Mouse (Mus musculus): Measurements from ENCODE around the gene Plekhg5.
A peak's percentile ranks its signal among the peaks of the same experiment; 100 is the strongest.

Gene Plekhg5

DNA sequence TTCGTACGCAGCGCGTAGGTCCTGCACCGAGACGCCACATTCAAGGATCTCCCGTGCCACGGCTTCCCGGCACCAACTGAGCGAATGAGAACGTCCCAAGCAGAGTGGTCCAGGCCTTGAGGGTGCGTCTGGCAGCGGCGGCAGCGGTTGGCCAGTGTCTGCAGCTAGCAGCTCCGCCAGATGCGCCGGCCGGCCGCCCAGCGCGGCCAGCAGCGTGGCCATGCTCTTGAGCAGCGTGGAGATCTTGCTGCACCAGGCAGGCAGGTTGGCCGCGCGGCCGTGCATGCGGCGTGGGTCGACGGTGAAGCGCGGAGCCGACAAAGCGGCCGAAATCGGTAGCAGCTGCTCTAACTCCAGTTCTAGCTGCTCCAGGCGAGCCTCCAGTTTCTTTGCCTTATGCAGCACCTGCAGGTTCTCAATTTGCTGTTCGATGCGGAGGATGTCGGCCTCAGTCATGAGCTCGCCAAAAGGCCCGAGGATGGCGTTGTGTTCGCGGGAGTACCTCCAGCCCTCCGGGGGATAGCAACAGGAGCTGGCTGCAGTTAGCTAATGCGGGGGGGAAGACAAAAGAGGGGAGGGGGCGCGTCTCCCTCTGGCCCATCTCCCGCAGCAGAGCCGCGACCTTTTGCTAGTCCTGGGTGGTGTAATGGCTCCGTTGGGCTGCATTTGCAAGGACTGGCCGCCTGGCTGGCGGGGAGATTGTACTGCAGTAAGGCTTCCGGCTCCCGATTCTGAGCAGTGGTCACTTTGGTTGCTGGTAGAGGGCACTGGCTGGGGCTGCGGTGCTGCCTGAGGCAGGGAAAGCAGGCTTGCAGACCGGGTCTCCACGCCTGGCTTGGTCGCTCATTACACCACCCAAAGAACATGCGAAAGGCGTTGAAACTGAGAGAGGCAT, 54.0 kb downstream of the Plekhg5 start:
- no peak for DNase-seq

DNA sequence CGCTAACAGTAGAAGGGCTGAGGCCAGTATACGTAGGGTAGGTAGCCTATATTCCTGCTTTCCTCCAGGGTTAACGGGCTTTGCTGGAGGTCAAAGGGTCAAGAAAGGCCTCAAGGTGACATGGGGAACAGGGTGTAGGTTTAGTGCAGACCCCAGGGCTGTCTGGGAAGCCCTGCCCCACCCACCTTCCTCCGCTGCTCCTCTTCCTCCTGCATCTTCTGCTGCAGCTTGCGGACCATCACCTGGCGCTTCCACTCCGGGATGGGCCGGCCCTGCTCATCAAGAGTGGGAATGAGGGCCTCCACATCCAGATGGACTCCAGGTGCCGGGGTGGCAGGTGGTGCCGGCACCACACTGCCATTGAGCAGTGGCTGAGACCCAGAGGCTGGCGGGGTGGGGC, 55.6 kb downstream of the Plekhg5 start:
- no peak for DNase-seq

DNA sequence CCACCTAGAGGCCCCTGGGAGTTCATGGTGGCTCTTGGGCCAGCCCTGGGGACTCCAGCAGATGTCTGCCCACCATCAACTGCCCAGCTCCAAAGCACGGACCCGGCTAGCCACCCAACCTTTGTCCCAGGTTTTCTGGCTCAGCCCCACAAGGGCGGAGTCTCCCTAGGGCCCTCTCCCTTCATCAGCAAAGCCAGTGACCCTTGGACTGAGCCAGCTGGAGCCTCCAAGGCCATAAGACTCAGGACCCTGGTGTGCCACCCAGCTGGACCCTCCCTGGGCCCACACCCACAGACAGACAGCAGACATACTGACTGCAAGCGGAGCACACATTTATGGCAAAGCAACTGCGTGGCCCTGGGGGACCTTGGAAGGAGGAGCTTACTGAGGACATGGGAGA, 56.5 kb downstream of the Plekhg5 start:
- peak; percentile 85 to 93 for DNase-seq

DNA sequence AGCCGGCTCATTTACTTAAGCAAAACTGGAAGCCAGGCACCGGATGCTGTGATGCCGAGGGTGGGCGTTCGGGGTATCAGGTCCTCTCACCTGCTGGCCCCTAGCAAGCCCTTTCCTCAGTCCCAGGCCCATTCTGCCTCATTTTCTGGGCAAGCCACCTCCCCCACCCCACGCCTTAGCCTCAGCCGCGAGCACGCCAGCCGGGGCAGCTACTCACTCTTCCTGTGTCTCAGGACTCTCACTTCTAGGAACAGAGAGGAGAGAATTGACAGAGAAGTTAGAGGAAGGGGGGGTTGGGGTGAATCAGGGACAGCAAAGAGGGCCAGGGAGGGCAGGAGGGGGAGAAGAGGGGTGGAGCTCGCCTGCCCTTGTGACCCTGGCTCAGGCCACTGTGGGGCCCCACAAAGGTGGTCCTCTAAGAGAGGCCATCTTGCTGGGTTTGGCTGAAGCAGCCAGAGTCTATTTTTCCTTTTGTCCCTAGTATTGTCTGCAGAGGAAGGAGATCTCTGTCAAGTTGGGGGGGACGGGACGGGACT, 57.2 kb downstream of the Plekhg5 start:
- no peak for DNase-seq

DNA sequence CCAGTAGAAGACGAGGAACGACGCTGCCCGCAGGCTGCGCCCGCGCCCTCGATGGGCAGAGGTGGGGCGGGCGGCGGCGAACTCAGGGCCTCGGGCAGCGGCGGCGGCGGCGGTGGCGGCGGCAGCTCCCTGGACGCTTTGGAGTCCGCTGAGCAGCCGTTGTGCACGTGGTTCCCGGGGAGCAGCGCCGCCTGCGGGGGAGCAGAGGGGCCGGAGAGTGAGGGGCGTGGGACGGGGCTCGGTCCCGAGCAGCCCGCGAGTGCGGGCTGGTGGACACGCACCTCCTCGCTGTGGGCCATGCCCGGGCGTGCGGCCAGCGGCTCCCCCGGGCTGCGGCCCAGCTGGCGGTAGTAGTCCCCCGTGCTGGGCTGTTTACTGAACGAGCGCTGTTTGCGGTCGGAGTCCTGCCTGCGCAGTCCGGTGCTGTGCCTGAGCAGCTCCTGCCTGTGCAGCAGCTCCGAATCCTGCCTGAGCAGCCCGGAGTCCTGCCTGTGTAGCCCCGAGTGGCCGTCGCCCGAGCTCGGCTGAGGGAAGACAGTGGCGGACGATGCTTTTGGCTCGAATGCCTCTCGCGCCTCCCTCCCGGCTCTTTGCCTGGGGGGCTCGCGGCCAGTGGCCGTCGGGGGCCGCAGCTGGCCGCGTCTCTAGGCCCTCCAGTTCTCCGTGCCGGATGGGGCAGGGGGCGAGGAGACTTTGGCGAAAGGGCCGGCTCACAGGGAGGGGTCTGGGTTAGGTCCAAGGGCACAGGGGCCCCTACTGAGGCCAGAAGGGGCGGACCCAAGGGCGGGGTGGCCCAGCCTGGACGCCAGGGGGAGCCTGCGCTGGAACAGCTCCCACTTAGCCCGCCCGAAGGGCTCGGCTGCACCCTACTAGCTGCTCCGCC, 58.7 kb downstream of the Plekhg5 start:
- DNase-seq, result peak; percentile 77 to 88

DNA sequence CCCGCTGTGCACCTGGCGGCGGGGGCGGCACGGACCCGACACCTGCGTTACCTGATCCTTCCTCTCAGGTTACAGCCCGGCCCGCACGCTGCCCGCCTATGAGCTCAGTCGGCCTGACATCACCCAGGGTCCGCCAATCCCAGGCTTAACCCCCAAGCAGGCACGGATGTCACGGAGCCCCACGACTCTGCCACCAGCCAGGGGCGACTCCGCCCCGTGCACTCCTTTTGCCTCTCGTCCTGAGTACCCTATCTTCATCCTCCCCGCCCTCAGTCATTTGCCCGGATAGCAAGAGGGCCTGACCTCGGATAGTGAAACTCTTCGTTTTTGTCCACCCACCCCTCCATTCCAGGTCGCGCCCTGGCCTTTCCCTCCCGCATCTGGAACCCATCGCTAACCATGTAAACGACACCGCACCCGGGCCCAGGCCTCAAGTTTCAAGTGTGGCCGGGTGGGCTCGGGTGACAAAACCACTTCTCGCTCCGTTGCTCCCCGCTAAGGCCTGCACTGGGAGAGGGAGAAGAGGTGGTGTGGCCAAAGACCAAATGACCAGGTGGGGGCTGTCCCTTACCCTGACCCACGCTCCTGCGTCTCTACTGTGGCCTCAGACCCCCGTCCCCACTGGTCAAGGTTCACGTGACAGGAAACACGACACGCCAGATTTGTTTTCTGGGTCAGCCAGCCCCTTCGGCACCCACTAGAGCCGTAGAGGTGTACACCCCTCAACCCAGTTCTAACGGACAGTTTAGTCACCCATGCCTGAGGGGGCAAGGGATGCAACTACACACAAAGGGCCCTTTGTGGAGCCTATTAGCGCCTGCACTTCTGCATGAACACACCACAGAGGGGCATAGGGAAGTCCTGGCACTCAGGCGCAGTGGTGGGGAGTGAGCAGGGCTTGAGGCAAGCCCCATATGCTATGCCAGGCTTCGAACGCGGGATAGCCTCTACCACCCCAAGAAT, 59.8 kb downstream of the Plekhg5 start:
- peak in 1 of 2 experiments; percentile 64 for DNase-seq

DNA sequence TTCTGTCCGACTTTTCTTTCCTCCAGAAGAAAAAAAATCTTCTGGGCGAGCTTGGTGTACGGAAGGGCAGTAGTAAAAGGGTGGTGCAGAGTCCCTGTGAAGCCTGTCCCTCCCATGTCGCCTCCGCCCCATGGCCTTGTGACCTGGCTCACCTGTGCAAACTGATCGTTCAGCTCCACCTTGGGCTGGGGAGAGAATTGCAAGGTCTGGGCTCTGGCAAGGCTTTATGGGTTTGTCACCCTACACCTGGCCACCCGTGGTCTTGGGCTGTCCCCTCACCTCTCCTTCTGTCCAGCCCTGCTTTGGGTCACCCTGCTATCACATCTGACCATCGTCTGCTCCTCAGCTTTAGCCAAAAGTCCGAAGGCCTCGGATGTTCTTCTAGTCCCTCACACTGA, 60.5 kb downstream of the Plekhg5 start:
- no peak for DNase-seq

DNA sequence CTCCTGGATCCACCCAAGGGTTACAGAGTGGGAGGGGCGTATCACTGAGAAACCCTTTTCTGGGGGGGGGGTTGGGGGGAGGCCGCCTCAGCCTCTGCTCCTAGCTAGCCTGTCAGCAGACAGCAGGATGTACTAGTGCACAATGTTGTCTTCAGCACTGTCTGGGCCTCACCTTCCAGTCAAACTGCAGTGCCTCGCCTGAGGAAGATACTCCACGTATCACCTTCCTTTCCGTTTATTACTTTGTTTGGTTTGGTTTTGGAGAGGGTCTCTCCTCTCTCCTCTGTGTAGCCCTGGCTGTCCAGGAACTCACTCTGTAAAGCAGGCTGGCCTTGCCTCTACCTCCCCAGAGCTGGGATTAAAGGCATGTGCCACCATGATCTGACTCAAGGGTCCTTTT, 60.9 kb downstream of the Plekhg5 start:
- no peak for DNase-seq

DNA sequence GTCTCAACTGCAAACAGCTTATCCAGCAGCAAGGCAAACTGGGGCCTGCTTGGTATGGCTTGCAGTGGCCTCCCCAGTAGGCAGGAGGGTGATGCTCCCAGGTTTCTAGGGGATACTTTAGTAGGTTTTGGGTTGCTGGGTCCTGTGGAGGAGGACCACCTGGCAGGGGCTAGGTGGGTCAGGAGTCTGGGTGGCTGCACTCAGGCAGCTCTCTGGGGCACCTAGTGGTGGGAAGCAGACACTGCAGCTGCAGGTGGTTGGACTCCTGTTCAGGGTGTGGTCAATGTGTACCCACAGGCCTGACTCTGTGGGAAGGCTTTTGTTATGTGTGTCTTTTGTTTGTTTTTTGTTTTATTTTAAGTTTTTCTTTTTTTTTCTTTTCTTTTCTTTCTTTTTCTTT, 62.2 kb downstream of the Plekhg5 start:
- DNase-seq, result peak; percentile 78 to 81

DNA sequence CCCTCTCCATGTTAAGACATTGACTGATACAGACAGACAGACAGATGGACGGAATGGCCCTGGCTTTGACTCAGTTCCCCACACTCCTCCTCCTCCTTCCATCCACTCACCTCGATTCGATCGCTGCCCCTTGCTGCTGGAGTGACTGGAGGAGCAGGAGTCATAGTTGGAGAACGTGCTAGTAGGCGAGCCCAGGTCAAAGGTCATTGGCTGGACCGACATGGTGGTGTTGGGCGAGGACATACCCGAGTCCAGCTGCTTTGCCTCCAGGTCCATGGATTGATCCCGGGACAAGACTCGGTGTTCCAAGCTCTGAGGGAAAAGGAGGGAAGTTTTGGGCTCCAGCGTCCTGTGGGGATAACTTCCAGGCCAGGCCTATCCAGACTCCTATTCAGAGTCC, 63.1 kb downstream of the Plekhg5 start:
- DNase-seq, result peak; percentile 53 to 85

DNA sequence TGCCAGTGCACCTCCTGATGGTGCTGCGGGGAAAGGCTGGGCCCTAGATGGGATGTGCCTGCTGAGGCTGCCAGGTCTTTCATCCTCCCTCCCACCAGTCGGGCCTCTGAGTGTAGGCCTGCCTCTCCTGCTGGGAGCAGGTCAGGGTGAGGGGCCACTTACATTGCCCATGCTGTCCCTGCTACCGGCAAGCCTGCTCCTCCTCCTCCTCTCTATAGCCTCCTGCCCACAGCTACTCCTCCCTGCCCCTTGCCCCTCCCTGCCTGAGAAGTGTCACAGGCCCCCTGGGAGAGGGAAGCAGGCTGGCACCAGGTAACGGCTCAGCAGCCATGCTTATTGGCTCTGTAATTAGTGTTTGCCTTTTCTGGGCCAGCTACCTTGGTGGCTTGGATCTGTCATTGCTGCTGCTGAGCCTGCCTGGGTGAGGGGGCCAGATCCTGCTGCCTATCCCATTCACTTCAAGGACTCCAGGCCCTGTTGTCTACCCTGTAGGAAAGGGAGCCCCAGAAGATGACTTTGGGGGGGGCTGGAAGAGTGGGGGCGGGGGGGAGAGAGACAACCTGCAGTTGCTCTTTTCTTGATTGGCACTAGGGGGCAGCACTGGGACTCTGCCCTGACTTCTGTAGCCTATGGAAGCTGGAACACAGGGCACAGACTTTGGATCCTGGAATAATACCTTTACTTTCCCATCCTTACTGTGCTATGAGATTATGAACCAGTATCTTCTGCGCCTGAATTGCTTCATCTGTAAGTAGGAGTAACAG, 64.0 kb downstream of the Plekhg5 start:
- DNase-seq, result no peak

DNA sequence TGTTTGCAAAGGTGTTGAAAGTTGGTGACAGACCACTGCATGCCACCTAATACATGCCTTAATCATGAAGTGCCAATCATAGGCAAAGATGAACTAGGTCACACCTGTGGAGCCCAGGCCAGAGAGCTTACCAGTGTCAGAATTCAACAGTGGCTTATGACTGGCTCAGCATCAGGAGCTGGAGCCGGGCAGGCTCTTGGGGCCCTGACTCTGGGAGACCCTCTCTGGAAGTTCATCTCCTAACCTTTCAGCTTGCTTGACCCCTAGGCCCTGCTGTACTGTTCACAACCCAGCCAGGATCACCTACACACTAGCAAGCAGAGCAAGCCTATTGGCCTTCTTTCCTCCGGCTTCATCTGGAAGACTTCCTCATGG, 64.6 kb downstream of the Plekhg5 start:
- DNase-seq, result no peak

DNA sequence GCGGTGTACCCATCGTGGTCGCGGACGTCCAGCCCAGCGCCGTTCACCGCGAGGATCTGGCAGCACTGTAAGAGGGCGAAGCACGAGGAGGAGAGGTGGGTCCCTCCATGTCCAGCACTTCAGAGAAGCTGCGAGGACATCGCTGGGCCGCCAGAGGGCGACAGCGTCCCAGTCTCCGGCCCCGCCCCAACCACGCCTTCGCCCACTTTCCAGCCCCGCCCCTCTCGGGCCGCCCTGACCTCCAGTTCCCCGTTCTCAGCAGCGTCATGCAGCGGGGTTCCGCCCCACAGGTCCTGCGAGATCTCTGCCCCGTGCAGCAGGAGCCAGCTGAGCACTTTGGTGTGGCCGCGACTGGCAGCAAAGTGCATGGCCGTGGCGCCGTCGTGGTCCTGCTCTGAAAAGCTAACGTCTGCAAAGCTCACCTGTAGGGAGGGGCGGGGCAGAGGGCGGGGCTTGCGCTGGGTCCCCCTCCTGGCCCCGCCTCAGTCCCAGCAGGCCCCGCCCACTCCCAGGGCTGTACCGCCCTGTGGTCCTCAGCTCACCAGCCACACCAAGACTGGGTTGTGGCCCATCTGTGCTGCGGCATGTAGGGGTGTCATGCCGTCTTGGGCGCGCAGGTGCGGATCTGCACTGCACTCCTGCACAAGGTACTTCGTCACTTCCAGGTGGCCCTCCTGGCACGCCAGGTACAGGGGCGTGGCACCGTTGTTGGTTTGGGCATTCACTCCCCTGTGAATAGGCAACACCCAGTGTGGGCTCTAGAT, 66.4 kb downstream of the Plekhg5 start:
- peak; percentile 90 to 94 for DNase-seq

DNA sequence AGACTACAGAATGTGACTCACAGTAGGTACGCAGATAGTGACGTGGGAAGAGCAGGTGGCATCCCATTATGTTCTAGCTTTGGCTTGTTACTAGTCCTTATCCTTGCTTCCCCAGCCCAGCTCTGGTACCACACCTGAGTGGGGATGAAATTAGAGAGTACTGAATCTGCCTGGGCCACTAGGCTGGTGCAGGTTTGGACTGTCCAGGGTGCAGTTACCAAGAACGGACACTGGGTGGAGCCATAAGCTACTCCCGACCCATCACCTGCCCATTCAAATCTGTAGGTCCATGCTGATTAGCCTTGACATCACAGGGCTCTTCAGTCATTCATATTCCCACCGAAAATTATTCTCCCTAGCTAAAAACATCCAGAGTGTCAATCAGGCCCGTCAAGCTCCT, 68.1 kb downstream of the Plekhg5 start:
- DNase-seq, result peak; percentile 70 to 71

DNA sequence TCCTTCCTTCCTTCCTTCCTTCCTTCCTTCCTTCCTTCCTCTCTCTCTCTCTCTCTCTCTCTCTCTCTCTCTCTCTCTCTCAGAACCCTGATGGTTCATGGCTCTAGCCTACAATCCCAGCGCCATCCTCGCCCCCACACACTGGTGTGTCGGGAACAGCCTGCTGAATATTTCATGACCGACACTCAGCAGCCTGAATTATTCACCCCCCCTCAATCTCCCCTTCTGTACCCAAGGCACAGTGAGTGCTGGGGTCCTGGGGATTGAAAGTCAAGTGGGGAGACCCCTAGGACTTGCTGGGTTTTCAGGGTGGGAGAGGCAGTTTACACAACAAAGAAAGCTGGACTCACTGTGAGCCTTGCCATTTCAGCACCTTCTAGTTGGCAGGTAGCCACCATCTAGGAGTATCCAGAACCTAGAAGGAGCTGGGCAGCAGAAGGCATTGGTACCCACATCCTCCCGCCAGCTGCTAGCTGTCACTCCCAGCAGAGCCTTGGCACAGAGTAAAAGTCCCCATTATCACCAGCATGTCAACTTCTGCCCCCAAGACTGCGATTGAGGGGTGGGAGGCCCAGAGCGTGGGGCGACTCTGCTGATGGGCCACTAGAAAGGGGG, 69.3 kb downstream of the Plekhg5 start:
- DNase-seq, result no peak

DNA sequence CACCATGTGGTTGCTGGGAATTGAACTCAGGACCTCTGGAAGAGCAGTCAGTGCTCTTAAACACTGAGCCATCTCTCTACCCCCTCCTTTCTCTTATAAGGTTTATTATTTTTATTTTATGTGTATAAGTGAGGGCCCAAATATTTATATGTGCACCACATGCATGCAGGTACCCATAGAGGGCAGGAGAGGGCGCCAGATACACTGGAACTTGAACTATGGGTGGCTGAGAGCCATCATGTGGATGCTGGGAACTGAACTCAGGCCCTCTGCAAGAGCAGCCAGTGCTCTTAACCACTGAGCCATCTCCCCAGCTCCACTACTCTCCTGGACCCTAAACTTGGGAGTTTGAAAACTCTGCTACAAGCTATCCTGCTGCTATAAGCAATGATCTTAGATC, 71.3 kb downstream of the Plekhg5 start:
- no peak for DNase-seq

DNA sequence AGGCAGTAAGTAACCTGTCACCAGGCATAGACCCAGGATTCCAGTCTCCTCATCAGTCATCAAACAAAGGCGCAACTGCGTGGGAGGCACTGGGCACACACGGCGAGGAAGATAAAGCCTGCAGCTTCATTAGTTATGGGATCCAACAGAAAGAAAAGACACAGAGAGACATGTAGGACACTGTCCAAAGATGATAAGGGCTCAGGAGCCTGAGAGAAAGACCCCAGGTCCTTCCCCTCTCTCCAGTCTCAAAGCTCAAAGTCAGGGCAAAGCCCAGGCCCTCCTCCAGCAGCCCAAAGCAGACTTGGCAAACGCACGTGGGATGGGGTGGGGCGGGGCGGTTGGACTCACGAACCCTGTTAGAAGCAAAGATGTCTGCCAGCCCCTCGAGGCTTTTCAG, 73.2 kb downstream of the Plekhg5 start:
- peak in 1 of 2 experiments; percentile 41 for DNase-seq

DNA sequence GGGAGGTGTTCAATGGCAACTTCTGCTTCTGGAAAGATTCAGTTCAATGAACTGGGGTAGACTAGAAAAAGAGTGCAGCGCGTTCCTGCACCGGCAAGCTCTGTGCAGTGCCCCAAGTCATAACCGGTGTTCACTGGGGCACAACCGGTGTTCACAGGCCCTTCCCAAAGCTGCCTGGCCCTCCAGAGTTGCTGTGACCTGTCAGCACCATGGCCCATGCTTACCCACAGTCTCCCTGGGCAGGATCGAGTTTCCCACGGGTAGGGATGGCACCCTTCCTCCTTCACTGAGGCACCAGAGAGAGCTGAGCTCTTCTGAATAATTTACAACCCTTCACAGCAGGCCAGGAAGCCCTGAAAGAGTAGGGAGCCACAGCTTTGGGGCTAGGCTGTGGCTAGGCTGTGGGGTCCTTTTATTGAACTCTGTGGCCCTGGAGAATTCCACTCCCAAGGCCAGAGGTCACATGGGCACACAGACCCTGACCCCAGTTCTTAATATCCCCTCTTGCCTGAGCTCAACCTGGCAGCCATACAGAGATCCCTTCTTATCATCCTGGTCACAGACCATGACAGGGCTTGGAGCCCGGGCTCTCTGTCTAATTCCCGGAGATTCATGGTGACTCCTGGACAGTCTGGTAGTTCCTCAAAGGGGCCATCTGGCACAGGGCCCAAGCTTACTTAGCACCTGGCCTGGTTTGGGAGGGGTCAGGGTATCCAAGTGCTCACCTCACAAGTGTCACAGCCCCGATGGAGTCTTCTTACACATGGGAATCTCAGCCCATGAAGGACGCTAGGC, 73.9 kb downstream of the Plekhg5 start:
- DNase-seq, result peak in 1 of 2 experiments; percentile 67

DNA sequence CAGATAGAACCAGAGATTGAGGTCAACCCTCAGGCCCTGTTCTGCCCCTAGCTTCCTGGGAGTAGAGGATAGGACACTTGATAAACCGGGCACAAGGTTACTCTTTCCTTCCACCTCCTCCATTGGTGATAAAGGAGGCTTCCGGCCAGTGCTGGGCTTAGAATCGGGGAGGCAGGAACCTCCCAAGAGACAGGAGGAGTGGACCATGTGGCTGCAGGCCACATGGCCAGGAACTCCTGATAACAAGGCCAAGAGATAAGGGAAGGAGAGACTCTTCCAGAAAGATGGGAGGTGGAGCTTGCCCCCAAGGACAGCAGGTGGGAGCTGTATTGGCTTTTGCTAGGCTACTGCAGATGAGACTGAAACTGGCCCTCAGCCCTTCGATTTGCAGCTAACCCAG, 78.2 kb downstream of the Plekhg5 start:
- no peak for DNase-seq

All from kidney, postnatal 25 days (tissue).